Mouse (Mus musculus) midbrain, postnatal 0 days (tissue): ENCODE data around the gene Helq. TPM values are rescaled to one million over a fixed set of nuclear protein-coding genes. Genes with fewer than 3 reads are reported as not detected.

Experiments
- ATAC-seq: fragments of 200-750 bp; cut with Nextera tagmentation; 2 replicates; pipeline ENCODE4 v1.8.0; 2017; ENCODE audit warnings: moderate number of reproducible peaks, mild to moderate bottlenecking, moderate TSS enrichment, moderate library complexity; ENCODE audit not compliant: low FRiP score
- DNase-seq: peaks from one replicate; pipeline ENCODE4 v3.0.0-alpha.2; 2015; ENCODE audit warnings: low spot score
- H3K27ac ChIP-seq: fragments of 300-500 bp; sonication (generic); 2 replicates; pipeline ENCODE4 v1.5.1; 2014; ENCODE audit warnings: low read depth, mild to moderate bottlenecking, low read length, mixed read lengths
- H3K27me3 ChIP-seq: fragments of 300-500 bp; sonication (generic); 2 replicates; pipeline ENCODE4 v1.6.1; 2014; ENCODE audit warnings: low read length, control low read depth, mixed read lengths; ENCODE audit not compliant: insufficient read depth
- H3K36me3 ChIP-seq: fragments of 300-500 bp; sonication (generic); 2 replicates; pipeline ENCODE4 v1.6.1; 2014; ENCODE audit warnings: low read length, control low read depth, mixed read lengths; ENCODE audit not compliant: insufficient read depth
- H3K4me1 ChIP-seq: fragments of 300-500 bp; sonication (generic); 2 replicates; pipeline ENCODE4 v1.6.1; 2014; ENCODE audit warnings: mild to moderate bottlenecking, control low read depth, antibody characterized with exemption, low read length, mixed read lengths; ENCODE audit not compliant: insufficient read depth
- H3K4me2 ChIP-seq: fragments of 300-500 bp; sonication (generic); 2 replicates; pipeline ENCODE4 v1.6.1; 2014; ENCODE audit warnings: low read depth, mild to moderate bottlenecking, low read length, mixed read lengths; ENCODE audit not compliant: poor library complexity, severe bottlenecking
- H3K4me3 ChIP-seq: fragments of 300-500 bp; sonication (generic); 2 replicates; pipeline ENCODE4 v1.5.1; 2014; ENCODE audit warnings: low read depth, mild to moderate bottlenecking, low read length, moderate library complexity
- H3K9ac ChIP-seq: fragments of 300-500 bp; sonication (generic); replicated peaks from 2 replicates; pipeline ENCODE4 v1.6.1; 2014; ENCODE audit warnings: mild to moderate bottlenecking, low read length, moderate library complexity, mixed read lengths; ENCODE audit not compliant: poor library complexity, severe bottlenecking
- H3K9me3 ChIP-seq: fragments of 300-500 bp; sonication (generic); 2 replicates; pipeline ENCODE4 v1.6.1; 2016; ENCODE audit warnings: low read length, control low read depth
- CTCF ChIP-seq: IDR thresholded peaks from 2 replicates; pipeline ENCODE4 v1.5.1; 2016; ENCODE audit warnings: antibody characterized with exemption, mild to moderate bottlenecking
- WGBS: fragments of 180-500 bp; shearing (Covaris S2); extraction: QIAGEN DNeasy Blood & Tissue Kit; methylation state at CpG from one replicate; pipeline ENCODE4 v1.1.7; 2014; 5-methylcytosine and 5-hydroxymethylcytosine counted together
- polyA plus RNA-seq: library from polyadenylated mRNA; unstranded; fragments of >200 nt; fragmentation: Nextera tagmentation; extraction: Ambion mirVana; gene quantifications from 2 replicates; pipeline ENCODE4 v1.2.1, GENCODE M21; 2015
- total RNA-seq: library from RNA; depleted of rRNA; stranded (reverse); fragments of >200 nt; gene quantifications from 2 replicates; pipeline ENCODE4 v1.2.3, GENCODE M21; 2014

The Helq gene
- total and polyA plus RNA-seq, 2 experiments from 2014 or later, result 13.3 to 39.4 TPM

DNA sequence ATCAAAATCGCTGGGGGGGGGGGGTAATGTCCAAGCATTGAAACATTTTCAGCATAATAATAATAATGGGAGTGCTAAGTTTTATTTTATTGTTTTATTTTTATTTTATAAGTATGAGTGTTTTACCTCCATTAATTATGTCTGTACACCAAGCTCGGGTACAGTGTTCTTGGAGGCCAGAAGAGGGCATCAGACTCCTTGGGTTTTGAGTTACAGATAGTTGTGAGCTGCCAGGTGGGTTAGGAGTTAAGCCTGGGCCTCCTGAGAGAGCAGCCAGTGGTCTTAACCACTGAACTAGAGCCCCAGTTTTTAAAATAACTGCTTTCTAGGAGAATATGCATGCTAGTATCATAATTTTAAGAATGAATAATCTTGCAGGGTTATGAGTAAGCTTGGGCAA lies 27.6 kb upstream of the Helq start:
- Histone ChIP-seq H3K27me3 (no peaks in the 10 kb centered on the region), H3K36me3 (no peaks in the 10 kb centered on the region), H3K9me3 (no peaks in the 10 kb centered on the region), H3K4me2 (no peak overlapping the region), H3K9ac (no peak overlapping the region), H3K4me3 (no peak overlapping the region), H3K27ac (no peak overlapping the region), H3K4me1 (no peaks in the 10 kb centered on the region)
- DNase-seq, result peak; percentile 26
- 21% methylated on average over 2 of the region's 2 CpGs for WGBS
- no peak for ATAC-seq
- TF ChIP-seq CTCF, result peak; percentile 59

DNA sequence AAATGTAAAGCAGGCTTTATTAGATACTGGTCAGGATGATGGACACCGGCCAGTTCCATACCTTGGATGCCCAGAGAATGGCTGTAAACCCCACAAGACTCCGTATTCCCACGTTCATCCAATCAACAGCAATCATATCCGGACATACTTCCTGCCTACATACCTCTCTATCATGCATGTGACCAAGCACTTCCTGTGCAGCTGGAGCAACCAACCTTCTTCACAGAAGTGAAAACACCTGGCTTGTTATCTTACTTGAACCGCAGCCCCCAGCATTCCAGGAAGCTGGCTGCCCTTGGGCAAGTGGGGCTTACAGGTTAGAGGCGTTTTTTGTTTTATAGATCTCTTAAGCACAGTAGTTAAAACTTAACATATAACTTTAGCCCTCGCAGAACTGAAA lies 24.4 kb upstream of the Helq start:
- 91% methylated on average over 7 of the region's 7 CpGs for WGBS
- Histone ChIP-seq H3K27ac (no peak overlapping the region), H3K4me1 (no peaks in the 10 kb centered on the region), H3K9ac (no peak overlapping the region), H3K27me3 (no peaks in the 10 kb centered on the region), H3K36me3 (no peaks in the 10 kb centered on the region), H3K9me3 (no peaks in the 10 kb centered on the region), H3K4me3 (no peak overlapping the region), H3K4me2 (no peak overlapping the region)
- TF ChIP-seq CTCF, result no peak
- no peak for DNase-seq
- ATAC-seq, result no peak

- DNase-seq (peak; percentile 6), ATAC-seq (0 out of 2 replicates have a peak, but pooled peaks have one; percentile 17)
- H3K9me3 ChIP-seq, result no peaks in the 10 kb centered on the region
- WGBS, result 78% methylated on average over 8 of the region's 8 CpGs
- H3K4me2 ChIP-seq, result peak overlapping the region; percentile 93
- peak overlapping the region; percentile 85 for H3K4me3 ChIP-seq
- no peak overlapping the region for H3K9ac ChIP-seq
- H3K27ac ChIP-seq, result no peak overlapping the region
- H3K27me3 ChIP-seq, result no peaks in the 10 kb centered on the region
- TF ChIP-seq CTCF, result 0 out of 2 replicates have a peak, but pooled peaks have one; percentile 15
- no peaks in the 10 kb centered on the region for H3K4me1 ChIP-seq
- no peaks in the 10 kb centered on the region for H3K36me3 ChIP-seq
These were observed 23.0 kb upstream of the Helq start for GRCm38 (mm10) chr5:100821375-100821774.

- peak within 1 kb of the TSS; percentile 93 for H3K4me2 ChIP-seq
- H3K9me3 ChIP-seq, result no peaks in the 10 kb centered on the region
- H3K9ac ChIP-seq, result peak within 1 kb of the TSS; percentile 79
- under 1% methylated on average over 63 of the region's 63 CpGs for WGBS
- H3K36me3 ChIP-seq, result no peaks in the 10 kb centered on the region
- no peak; the same call in 1 of the 2 replicates for TF ChIP-seq CTCF
- peak; percentile 96 for ATAC-seq
- DNase-seq, result peak; percentile 84
- H3K4me3 ChIP-seq, result peak within 1 kb of the TSS; percentile 85
- H3K27ac ChIP-seq, result peak within 1 kb of the TSS; percentile 67; the same call in 1 of the 2 replicates
- H3K4me1 ChIP-seq, result no peaks in the 10 kb centered on the region
- no peaks in the 10 kb centered on the region for H3K27me3 ChIP-seq
These were observed 22.2 kb upstream of the Helq start, which contains the start of gene Abraxas1 for GRCm38 (mm10) chr5:100820483-100821184. TSS of gene Abraxas1 (minus strand) at chr5:100820965.

DNA sequence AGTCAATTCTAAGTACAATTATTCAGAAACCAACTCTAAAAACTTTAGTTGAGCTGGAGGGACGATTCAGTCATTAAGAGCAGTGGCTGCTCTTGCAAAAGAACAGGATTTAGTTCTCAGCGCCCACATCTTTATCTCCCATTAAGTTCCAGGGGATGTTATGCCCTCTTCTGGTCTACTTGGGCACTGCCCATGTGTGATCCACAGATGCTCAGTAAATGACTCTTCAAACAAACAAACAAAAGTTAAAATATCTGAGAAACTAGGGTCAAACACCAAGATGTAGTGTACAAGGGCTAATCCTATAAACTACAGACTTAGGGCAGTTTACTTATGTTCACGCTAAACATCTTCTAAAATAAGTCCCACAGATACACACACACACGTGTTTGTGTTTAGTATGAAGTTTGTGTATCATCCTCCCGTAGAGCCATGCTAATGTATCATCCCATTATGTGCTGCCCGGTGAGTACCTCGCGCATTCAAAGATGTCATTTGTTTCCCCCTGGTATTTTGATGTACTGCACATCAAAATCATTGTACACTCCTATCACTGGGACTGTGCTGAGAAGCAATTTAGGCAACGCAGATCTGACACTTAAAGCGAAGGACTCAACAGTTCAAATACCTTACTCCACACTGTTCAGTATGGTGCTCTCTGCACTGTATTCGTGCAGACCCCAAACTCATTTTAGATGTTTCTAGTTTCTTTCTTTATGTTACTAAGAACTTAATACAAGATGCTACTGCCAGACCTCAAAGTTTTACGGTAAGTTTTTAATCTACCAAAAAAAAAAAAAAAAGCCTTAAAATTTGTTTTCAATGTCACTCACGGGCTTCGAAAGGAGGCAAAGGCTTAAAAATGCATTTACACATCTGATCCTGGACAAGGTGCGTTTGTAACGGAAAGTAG lies 21.4 kb upstream of the Helq start:
- H3K27ac ChIP-seq, result 0 out of 2 replicates have a peak overlapping the region, but pooled peaks have one; percentile 67
- peak; percentile 12 for DNase-seq
- ATAC-seq, result no peak

More for the DNA sequence above, 21.4 kb upstream of the Helq start:
- Histone ChIP-seq H3K9me3 (no peaks in the 10 kb centered on the region), H3K4me3 (peak overlapping the region; percentile 85), H3K4me1 (no peaks in the 10 kb centered on the region), H3K4me2 (peak overlapping the region; percentile 93), H3K27me3 (no peaks in the 10 kb centered on the region), H3K36me3 (no peaks in the 10 kb centered on the region), H3K9ac (peak overlapping the region; percentile 79)
- peak; percentile 61 for TF ChIP-seq CTCF
- 28% methylated on average over 16 of the region's 16 CpGs for WGBS
